8 mouse cellular contexts compared by ENCODE assay signal in the genomic region with DNA sequence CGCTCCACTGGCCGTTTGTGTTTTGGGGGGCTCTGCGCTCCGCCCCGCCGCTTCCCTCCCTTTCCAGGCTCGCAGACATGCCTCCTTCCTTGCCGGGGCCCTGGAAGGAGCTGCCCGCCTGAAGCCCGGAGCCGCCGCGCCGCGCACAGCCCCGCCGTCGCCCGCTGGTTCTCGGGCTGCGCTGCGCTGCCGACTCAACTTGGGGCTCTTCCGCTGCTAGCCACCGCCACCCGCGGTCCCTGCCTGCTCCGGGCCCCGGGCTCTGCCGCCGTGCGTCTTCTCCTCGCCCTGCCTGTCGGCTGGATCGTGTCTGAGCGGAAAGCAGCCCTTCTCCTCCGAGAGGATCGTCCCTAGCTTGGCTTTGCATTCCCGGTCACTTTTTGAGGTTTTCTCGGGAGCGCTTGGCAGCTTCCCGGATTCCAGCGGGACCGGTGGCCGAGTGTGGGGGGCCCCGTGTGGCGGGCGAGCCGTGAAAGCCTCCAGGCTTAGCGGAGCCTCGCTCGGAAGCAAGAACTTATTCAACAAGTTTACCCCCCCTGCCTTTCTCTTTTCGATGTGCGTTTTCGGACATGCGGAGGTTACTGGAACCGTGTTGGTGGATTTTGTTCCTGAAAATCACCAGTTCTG. TPM values are rescaled to one million over a fixed set of nuclear protein-coding genes. Genes with fewer than 3 reads are reported as not detected.
DNase-seq lines count a peak whose midpoint lies in the region; ATAC-seq and TF ChIP-seq lines count a peak whose summit lies in the region.

No protein-coding gene starts in this region.

- H3K9me3 ChIP-seq in intestine, embryonic 16.5 days (ENCODE audit: control insufficient read depth, low read length) = no peaks in the 10 kb centered on the region
- H3K9me3 ChIP-seq in midbrain, embryonic 15.5 days = no peaks in the 10 kb centered on the region

- H3K4me3 ChIP-seq in layer of hippocampus, adult 2 months = peak overlapping the region; percentile 94
- peak overlapping the region; percentile 85 for H3K4me3 ChIP-seq in embryonic fibroblast, embryonic 13.5 days (ENCODE audit: insufficient read depth, low read length)
- peak overlapping the region; percentile 71 for H3K4me3 ChIP-seq in intestine, embryonic 16.5 days (ENCODE audit: low read length)
- H3K4me3 ChIP-seq in midbrain, embryonic 15.5 days = peak overlapping the region; percentile 72

- ATAC-seq in intestine, embryonic 16.5 days = peak; percentile 72
- ATAC-seq in midbrain, embryonic 15.5 days (replicated peaks) = peak; percentile 62

- H3K27ac ChIP-seq in layer of hippocampus, adult 2 months = peak overlapping the region; percentile 97
- H3K27ac ChIP-seq in embryonic fibroblast, embryonic 13.5 days (ENCODE audit: insufficient read depth, low read length) = peak overlapping the region; percentile 95
- peak overlapping the region; percentile 98 for H3K27ac ChIP-seq in intestine, embryonic 16.5 days (ENCODE audit: low read length)
- H3K27ac ChIP-seq in midbrain, embryonic 15.5 days = peak overlapping the region; percentile 94

- peak overlapping the region; percentile 98 for H3K4me2 ChIP-seq in intestine, embryonic 16.5 days (ENCODE audit: low read depth, low read length)
- peak overlapping the region; percentile 66 for H3K4me2 ChIP-seq in midbrain, embryonic 15.5 days

- H3K27me3 ChIP-seq in intestine, embryonic 16.5 days (replicated peaks; ENCODE audit: control insufficient read depth, insufficient read depth, low read length) = no peaks in the 10 kb centered on the region
- H3K27me3 ChIP-seq in midbrain, embryonic 15.5 days (replicated peaks) = no peaks in the 10 kb centered on the region

- TF ChIP-seq CTCF in layer of hippocampus, adult 2 months (conservative IDR thresholded peaks at IDR 0.05) = no peak; the same call in 1 of the 2 replicates
- TF ChIP-seq CTCF in embryonic fibroblast, embryonic 13.5 days (IDR thresholded peaks at IDR 0.05; ENCODE audit: borderline replicate concordance, insufficient read depth, low read length) = no peak

- peak; percentile 22 to 48 for DNase-seq in layer of hippocampus, adult 2 months (ENCODE audit: low spot score in 2 of 2)
- no peak for DNase-seq in layer of hippocampus, postnatal 10 days (ENCODE audit: low spot score in 2 of 2)
- DNase-seq in adrenal gland, postnatal 14 days = peak; percentile 72
- DNase-seq in spleen, adult 18-20 months = no peak
- DNase-seq in cerebellum, adult 11-12 months = no peak

- TF ChIP-seq POLR2A in embryonic fibroblast, embryonic 13.5 days (IDR thresholded peaks at IDR 0.05; ENCODE audit: low read depth, low read length) = no peak

- WGBS in intestine, embryonic 16.5 days = 0% methylated on average over 57 of the region's 57 CpGs
- WGBS in midbrain, embryonic 15.5 days = under 1% methylated on average over 56 of the region's 57 CpGs

- no peaks in the 10 kb centered on the region for H3K4me1 ChIP-seq in embryonic fibroblast, embryonic 13.5 days (ENCODE audit: control insufficient read depth, insufficient read depth, low read length)
- H3K4me1 ChIP-seq in intestine, embryonic 16.5 days (ENCODE audit: control insufficient read depth, insufficient read depth, low read length) = peaks cover 15% of the 10 kb centered on the region
- peaks cover 20% of the 10 kb centered on the region for H3K4me1 ChIP-seq in midbrain, embryonic 15.5 days

- peak overlapping the region; percentile 90 for H3K9ac ChIP-seq in intestine, embryonic 16.5 days (ENCODE audit: low read depth, low read length)
- peak overlapping the region; percentile 88 for H3K9ac ChIP-seq in midbrain, embryonic 15.5 days

- no peaks in the 10 kb centered on the region for H3K36me3 ChIP-seq in intestine, embryonic 16.5 days (ENCODE audit: control insufficient read depth, insufficient read depth, low read length)
- H3K36me3 ChIP-seq in midbrain, embryonic 15.5 days (replicated peaks) = no peaks in the 10 kb centered on the region

RNA-seq across cellular contexts. Expression of a gene that starts 0.5 kb away (rescaled TPM):
- 100 to 1,000 TPM; 106 to 112 TPM for total RNA-seq in layer of hippocampus, adult 2 months (2021)
- 100 to 1,000 TPM; 159 to 164 TPM for total RNA-seq in layer of hippocampus, postnatal 10 days (2021)
- 99.9 and 101 TPM in 2 replicates for total RNA-seq in adrenal gland, postnatal 14 days (2021)
- polyA plus RNA-seq in embryonic fibroblast, embryonic 13.5 days (2011; ENCODE audit: insufficient read length, low read depth, missing spikeins) = 45.5 and 73.9 TPM in 2 replicates
- polyA plus RNA-seq in intestine, embryonic 16.5 days (2015; fragmentation: Nextera tagmentation; extraction: Ambion mirVana) = 14.3 and 14.7 TPM in 2 replicates
- polyA plus RNA-seq in midbrain, embryonic 15.5 days (2015; fragmentation: Nextera tagmentation; extraction: Ambion mirVana) = 43.3 and 46.6 TPM in 2 replicates

Comparison
In these comparisons a context has a peak if more than half of its experiments do, and no peak if none do; other contexts are left out.
1. DNase-seq: peak in layer of hippocampus, adult 2 months (2 of 2) and adrenal gland, postnatal 14 days (single experiment); none in layer of hippocampus, postnatal 10 days (0 of 2), spleen, adult 18-20 months (0 of 2) and cerebellum, adult 11-12 months (single experiment).
2. Peak in every context shown above with its lines, with median percentiles within 50 percentile points of each other: H3K27ac ChIP-seq and H3K4me3 ChIP-seq.